Mouse (Mus musculus): ENCODE measurements around the gene Sumf2.
"Not testable (repeated sequence)": the region's sequence is repeated elsewhere in the genome, so short reads cannot be mapped to it uniquely, and the experiment has no call there.

Sumf2 gene

GRCm38 (mm10) chr5:129846752-129847557, at the start of gene Sumf2:
Sumf2 (plus strand) TSS chr5:129846986.
- DNase-seq (ENCODE audit: low spot score in 2 of 2) = peak; percentile 96 to 99

- no peak for DNase-seq (ENCODE audit: low spot score in 2 of 2)
Observed at GRCm38 (mm10) chr5:129844848-129845247, 1.9 kb upstream of the Sumf2 start.

- no peak for DNase-seq (ENCODE audit: low spot score in 2 of 2)
Observed at GRCm38 (mm10) chr5:129847558-129847820, 703 bp downstream of the Sumf2 start.

GRCm38 (mm10) chr5:129855163-129855562, 8.4 kb downstream of the Sumf2 start:
- no peak for DNase-seq (ENCODE audit: low spot score in 2 of 2)

GRCm38 (mm10) chr5:129856414-129856813, 9.6 kb downstream of the Sumf2 start:
- DNase-seq (ENCODE audit: low spot score in 2 of 2) = no peak

GRCm38 (mm10) chr5:129862325-129862724, 15.5 kb downstream of the Sumf2 start:
- no peak for DNase-seq (ENCODE audit: low spot score in 2 of 2)

- DNase-seq (ENCODE audit: low spot score in 2 of 2) = peak in 1 of 2 experiments; percentile 31
Observed at GRCm38 (mm10) chr5:129864467-129864866, 17.7 kb downstream of the Sumf2 start.

- no peak for DNase-seq (ENCODE audit: low spot score in 2 of 2)
Observed at GRCm38 (mm10) chr5:129865841-129866240, 19.1 kb downstream of the Sumf2 start.

GRCm38 (mm10) chr5:129869238-129869995, 22.6 kb downstream of the Sumf2 start:
- no peak for DNase-seq (ENCODE audit: low spot score in 2 of 2)

GRCm38 (mm10) chr5:129871238-129871637, 24.5 kb downstream of the Sumf2 start:
- DNase-seq (ENCODE audit: low spot score in 2 of 2) = no peak

GRCm38 (mm10) chr5:129873942-129874341, 27.2 kb downstream of the Sumf2 start:
- no peak for DNase-seq (ENCODE audit: low spot score in 2 of 2)

GRCm38 (mm10) chr5:129875098-129875497, 28.3 kb downstream of the Sumf2 start:
- DNase-seq (ENCODE audit: low spot score in 2 of 2) = no peak

GRCm38 (mm10) chr5:129877731-129878455, 31.1 kb downstream of the Sumf2 start:
- peak; percentile 60 to 70 for DNase-seq (ENCODE audit: low spot score in 2 of 2)

- DNase-seq (ENCODE audit: low spot score in 2 of 2) = peak; percentile 68 to 84
Observed at GRCm38 (mm10) chr5:129878946-129879345, 32.2 kb downstream of the Sumf2 start.

- DNase-seq (ENCODE audit: low spot score in 2 of 2) = no peak
Observed at GRCm38 (mm10) chr5:129879888-129880287, 33.1 kb downstream of the Sumf2 start.

- DNase-seq (ENCODE audit: low spot score in 2 of 2) = no peak
Observed at GRCm38 (mm10) chr5:129886271-129886670, 39.5 kb downstream of the Sumf2 start.

GRCm38 (mm10) chr5:129886911-129887636, 40.3 kb downstream of the Sumf2 start, which contains the start of gene Chchd2:
Chchd2 (minus strand) TSS chr5:129887470.
- peak; percentile 98 to 99 for DNase-seq (ENCODE audit: low spot score in 2 of 2)

- not testable (repeated sequence) for DNase-seq (ENCODE audit: low spot score in 2 of 2)
Observed at GRCm38 (mm10) chr5:129890390-129890789, 43.6 kb downstream of the Sumf2 start.

GRCm38 (mm10) chr5:129895198-129896088, 48.7 kb downstream of the Sumf2 start, which contains the start of gene Zbed5:
Zbed5 (plus strand) TSS chr5:129895723.
- peak; percentile 89 to 93 for DNase-seq (ENCODE audit: low spot score in 2 of 2)

- no peak for DNase-seq (ENCODE audit: low spot score in 2 of 2)
Observed at GRCm38 (mm10) chr5:129898449-129898848, 51.7 kb downstream of the Sumf2 start, which contains the start of gene Phkg1. Phkg1 (minus strand) TSS chr5:129898549.

All from heart, adult 9 months (tissue).